Mouse (Mus musculus) thymus, adult 2 months (tissue): ENCODE results near the gene Sys1.

Source experiments
- CTCF ChIP-seq: fragments of 200-500 bp; IDR thresholded peaks from 2 replicates; pipeline ENCODE4 v1.5.1; 2012; ENCODE audit warnings: mild to moderate bottlenecking, control low read depth, low read length, moderate library complexity, borderline replicate concordance; ENCODE audit not compliant: control insufficient read depth, poor library complexity, insufficient read depth; ENCODE audit errors: extremely low read depth
- POLR2A ChIP-seq: fragments of 200-500 bp; IDR thresholded peaks from 2 replicates; pipeline ENCODE4 v1.6.1; 2012; ENCODE audit warnings: mild to moderate bottlenecking, low read length, control low read depth, moderate library complexity; ENCODE audit not compliant: control insufficient read depth, poor library complexity, insufficient read depth; ENCODE audit errors: extremely low read depth

GRCm38 (mm10) chr2:164494126-164494525 lies 37.4 kb downstream of the Sys1 start:
- no peak for TF ChIP-seq POLR2A
- no peak for TF ChIP-seq CTCF
